Mouse (Mus musculus): ENCODE results near the gene Gm10310.
"Not testable (repeated sequence)": the region's sequence is repeated elsewhere in the genome, so short reads cannot be mapped to it uniquely, and the experiment has no call there.

Gene Gm10310

DNA sequence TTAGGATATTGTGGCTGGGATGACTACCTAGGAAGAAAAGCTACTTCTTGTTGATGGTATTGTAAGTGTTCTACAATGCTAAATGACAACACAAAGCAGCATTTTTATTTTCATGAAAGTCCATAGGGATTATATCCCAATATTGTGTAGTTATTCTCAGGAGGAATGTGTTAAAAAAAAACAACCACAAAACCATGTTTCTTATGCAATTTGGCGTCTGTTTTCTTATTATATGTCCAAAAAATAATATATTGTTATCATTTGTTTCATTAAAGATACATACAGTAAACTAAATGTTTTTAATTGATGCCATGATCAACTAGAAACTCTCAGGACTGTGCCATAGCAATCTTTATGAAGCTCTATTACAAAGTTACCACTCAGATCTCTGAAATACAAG, at the start of gene Gm10310:
Gm10310 (minus strand) TSS at position 101 of the 400 bp plus-strand sequence.
- DNase-seq (ENCODE audit: low spot score) = not testable (repeated sequence)

DNA sequence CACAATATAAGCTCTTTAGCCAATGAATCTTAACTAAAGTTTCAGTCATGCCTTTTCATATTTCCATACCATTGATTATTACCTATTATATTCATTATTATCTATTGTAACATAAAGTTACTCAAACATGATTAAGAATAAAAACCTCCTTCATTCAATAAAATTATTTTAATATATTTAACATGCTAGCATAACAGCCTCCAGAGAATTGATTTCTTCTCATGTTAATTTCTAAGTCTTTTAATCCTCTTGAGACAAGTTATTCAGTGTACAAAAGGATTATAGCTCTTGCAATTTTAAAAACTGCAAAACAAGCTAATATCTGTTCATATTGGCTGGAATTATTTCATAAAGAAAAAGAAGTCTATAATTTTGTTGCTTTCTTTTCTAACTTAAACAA, 45.2 kb upstream of the Gm10310 start, which contains the start of gene Olfr821:
Olfr821 (plus strand) TSS at position 301 of the 400 bp plus-strand sequence.
- DNase-seq (ENCODE audit: low spot score) = no peak

DNA sequence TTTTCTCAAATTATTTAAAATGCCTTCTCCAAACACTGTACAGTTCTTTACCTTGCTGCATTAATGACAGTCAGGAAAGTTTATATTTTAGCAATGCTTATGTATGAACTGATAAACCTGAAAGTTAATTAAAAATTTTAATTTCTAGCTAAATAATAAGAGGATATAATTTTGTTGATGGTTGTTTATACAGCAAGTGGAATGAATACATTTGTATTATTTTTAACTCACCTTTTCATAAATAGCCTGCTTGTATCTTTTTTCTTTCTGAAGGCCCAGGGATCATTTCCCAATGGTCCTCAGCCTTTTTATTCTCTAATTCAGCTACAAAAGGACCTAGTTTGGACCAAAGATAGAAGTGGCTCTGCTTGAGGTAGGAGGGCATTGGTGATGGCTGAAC, 27.5 kb upstream of the Gm10310 start, which contains the start of gene Olfr820:
Olfr820 (plus strand) TSS at position 301 of the 400 bp plus-strand sequence.
- DNase-seq (ENCODE audit: low spot score) = no peak

DNA sequence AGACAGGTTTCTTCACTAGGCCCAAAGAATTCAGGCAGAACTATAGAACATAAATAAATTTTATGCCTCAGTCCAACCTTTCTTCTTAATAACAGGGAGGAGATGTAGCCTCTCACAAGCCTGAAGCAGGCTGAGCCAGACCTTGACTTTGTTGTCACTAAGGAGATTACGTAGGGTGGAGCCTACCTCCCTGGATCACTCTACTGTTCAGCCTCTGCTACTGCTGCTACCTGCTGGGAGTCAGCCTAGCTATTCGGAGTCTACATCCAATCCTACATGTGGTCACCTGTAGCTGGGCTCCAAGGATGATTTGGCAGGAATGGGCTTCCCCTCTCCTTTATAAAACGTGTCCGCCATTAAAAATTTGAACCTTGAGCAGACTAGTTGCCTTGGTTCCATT, 20.5 kb upstream of the Gm10310 start:
- DNase-seq (ENCODE audit: low spot score) = not testable (repeated sequence)

DNA sequence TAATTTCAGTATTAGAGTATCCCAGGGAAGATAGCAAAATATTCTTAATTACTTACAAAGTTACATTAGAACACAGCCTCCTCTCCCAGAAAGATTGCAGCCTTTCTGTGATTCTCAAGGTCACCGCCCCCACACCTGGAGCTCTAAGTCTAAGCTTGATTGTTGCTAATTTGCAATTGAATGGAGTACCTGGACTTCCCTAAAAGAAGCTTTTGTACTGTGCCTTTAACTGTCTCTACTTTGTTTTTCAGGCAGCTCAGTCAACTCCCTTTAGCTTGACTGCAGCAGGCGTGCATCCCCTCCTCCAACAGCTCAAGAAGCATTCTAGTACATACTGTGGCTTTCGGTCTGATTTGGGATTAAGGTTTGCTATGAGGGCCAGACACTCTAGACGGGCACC, 19.2 kb upstream of the Gm10310 start:
- DNase-seq (ENCODE audit: low spot score) = not testable (repeated sequence)

DNA sequence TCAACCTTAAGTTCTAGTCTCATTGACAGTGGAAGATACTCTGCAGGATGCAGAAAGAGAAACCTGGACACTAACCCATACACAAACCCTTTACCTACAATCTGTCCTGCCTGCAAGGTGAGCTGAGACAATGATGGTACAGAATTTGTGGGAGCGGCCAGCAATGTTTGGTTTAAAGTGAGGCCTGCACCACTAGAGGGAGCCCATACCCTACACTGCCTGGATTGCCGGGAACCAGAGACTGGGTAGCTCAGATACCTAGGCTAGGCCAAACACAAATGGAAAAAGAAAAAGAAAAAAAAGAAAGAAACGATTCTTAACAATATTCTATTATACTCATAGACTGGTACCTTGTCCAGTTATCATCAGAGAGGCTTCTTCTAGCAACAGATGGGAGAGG, 3.0 kb downstream of the Gm10310 start:
- DNase-seq (ENCODE audit: low spot score) = not testable (repeated sequence)

DNA sequence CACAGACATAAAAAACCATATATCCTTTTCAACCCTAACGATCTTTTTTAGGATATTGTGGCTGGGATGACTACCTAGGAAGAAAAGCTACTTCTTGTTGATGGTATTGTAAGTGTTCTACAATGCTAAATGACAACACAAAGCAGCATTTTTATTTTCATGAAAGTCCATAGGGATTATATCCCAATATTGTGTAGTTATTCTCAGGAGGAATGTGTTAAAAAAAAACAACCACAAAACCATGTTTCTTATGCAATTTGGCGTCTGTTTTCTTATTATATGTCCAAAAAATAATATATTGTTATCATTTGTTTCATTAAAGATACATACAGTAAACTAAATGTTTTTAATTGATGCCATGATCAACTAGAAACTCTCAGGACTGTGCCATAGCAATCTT, 8.8 kb downstream of the Gm10310 start, which contains the start of gene Olfr247:
Olfr247 (minus strand) TSS at position 101 of the 400 bp plus-strand sequence.
- DNase-seq (ENCODE audit: low spot score) = not testable (repeated sequence)

DNA sequence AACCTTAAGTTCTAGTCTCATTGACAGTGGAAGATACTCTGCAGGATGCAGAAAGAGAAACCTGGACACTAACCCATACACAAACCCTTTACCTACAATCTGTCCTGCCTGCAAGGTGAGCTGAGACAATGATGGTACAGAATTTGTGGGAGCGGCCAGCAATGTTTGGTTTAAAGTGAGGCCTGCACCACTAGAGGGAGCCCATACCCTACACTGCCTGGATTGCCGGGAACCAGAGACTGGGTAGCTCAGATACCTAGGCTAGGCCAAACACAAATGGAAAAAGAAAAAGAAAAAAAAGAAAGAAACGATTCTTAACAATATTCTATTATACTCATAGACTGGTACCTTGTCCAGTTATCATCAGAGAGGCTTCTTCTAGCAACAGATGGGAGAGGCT, 11.9 kb downstream of the Gm10310 start:
- DNase-seq (ENCODE audit: low spot score) = not testable (repeated sequence)

DNA sequence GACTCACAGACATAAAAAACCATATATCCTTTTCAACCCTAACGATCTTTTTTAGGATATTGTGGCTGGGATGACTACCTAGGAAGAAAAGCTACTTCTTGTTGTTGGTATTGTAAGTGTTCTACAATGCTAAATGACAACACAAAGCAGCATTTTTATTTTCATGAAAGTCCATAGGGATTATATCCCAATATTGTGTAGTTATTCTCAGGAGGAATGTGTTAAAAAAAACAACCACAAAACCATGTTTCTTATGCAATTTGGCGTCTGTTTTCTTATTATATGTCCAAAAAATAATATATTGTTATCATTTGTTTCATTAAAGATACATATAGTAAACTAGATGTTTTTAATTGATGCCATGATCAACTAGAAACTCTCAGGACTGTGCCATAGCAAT, 17.7 kb downstream of the Gm10310 start, which contains the start of gene Olfr819:
Olfr819 (minus strand) TSS at position 101 of the 400 bp plus-strand sequence.
- DNase-seq (ENCODE audit: low spot score) = not testable (repeated sequence)

DNA sequence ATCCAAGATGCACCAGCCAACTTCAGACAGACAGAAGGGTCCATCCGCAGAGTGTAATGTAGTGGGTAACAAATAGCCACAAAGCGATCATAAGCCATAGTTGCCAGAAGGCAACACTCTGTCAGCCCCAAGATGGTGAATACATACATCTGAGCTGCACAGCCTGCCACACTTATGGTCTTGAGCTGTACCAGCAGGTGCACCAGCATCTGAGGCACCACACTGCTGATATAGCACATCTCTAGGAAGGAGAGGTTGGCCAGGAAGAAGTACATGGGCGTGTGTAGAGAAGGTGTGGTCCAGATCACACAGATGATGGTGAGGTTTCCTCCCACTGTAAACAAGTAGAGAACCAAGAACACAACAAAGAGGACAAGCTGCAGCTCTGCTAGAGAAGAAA, 18.6 kb downstream of the Gm10310 start:
- DNase-seq (ENCODE audit: low spot score) = not testable (repeated sequence)

DNA sequence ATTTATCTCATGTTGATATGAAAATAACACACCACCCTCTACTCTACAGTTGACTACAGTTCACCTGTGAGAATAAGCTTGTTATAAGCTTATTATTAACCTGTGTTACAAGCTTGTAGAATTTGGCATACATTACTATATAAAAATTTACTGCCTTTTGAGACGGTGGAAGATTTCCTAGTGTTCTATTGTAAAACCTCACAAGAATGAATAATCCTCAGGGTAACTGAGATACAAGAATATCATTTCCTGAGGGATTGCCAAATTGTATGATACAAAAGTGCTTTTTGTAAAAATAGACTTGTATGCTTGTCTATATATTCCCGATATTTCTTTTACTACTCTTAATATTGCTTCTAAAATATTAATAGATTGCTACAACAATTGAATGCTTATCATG, 35.9 kb downstream of the Gm10310 start, which contains the start of gene Olfr818:
Olfr818 (minus strand) TSS at position 101 of the 400 bp plus-strand sequence.
- DNase-seq (ENCODE audit: low spot score) = no peak
